Mouse (Mus musculus): ENCODE measurements at regions not wholly inside any gene's neighbourhood (a gene's known extent, or its start where the extent isn't known, plus 50 kb on each side); places are given as distances from the start of the nearest gene placed in this dataset.
A peak's percentile ranks its signal among the peaks of the same experiment; 100 is the strongest.

GRCm38 (mm10) chr15:11590542-11591116 lies 191.2 kb upstream of the Tars start:
- Histone ChIP-seq H3K27ac (ENCODE audit: low read length) (no peak overlapping the region), H3K4me3 (replicated peaks; ENCODE audit: low read length) (no peak overlapping the region), H3K9me3 (ENCODE audit: control insufficient read depth, low read length) (no peaks in the 10 kb centered on the region), H3K4me1 (replicated peaks; ENCODE audit: control insufficient read depth, insufficient read depth, low read length) (no peaks in the 10 kb centered on the region), H3K4me2 (ENCODE audit: low read length) (no peak overlapping the region), H3K36me3 (ENCODE audit: control insufficient read depth, insufficient read depth) (no peaks in the 10 kb centered on the region), H3K9ac (replicated peaks; ENCODE audit: low read depth, low read length) (no peak overlapping the region), H3K27me3 (replicated peaks; ENCODE audit: control insufficient read depth, insufficient read depth, low read length) (no peaks in the 10 kb centered on the region)
- 51% methylated on average over 9 of the region's 9 CpGs for WGBS
- no peak; the same call in 1 of the 2 replicates for ATAC-seq

- no peaks in the 10 kb centered on the region for H3K4me1 ChIP-seq (replicated peaks; ENCODE audit: control insufficient read depth, insufficient read depth, low read length)
- H3K9me3 ChIP-seq (ENCODE audit: control insufficient read depth, low read length), result no peaks in the 10 kb centered on the region
- no peaks in the 10 kb centered on the region for H3K27me3 ChIP-seq (replicated peaks; ENCODE audit: control insufficient read depth, insufficient read depth, low read length)
- H3K4me2 ChIP-seq (ENCODE audit: low read length), result no peak overlapping the region
- H3K27ac ChIP-seq (ENCODE audit: low read length), result no peak overlapping the region
- no peak for ATAC-seq
- H3K36me3 ChIP-seq (ENCODE audit: control insufficient read depth, insufficient read depth), result no peaks in the 10 kb centered on the region
- 50% methylated on average over 7 of the region's 7 CpGs for whole genome bisulfite sequencing
- H3K9ac ChIP-seq (replicated peaks; ENCODE audit: low read depth, low read length), result no peak overlapping the region
- no peak overlapping the region for H3K4me3 ChIP-seq (replicated peaks; ENCODE audit: low read length)
Measured at GRCm38 (mm10) chr15:11589795-11590194, 190.3 kb upstream of the Tars start.

GRCm38 (mm10) chr15:11586384-11586783 lies 186.9 kb upstream of the Tars start:
- H3K9me3 ChIP-seq (ENCODE audit: control insufficient read depth, low read length), result no peaks in the 10 kb centered on the region
- ATAC-seq, result no peak
- no peak overlapping the region for H3K4me3 ChIP-seq (replicated peaks; ENCODE audit: low read length)
- no peak overlapping the region for H3K27ac ChIP-seq (ENCODE audit: low read length)
- no peaks in the 10 kb centered on the region for H3K4me1 ChIP-seq (replicated peaks; ENCODE audit: control insufficient read depth, insufficient read depth, low read length)
- no peak overlapping the region for H3K4me2 ChIP-seq (ENCODE audit: low read length)
- H3K9ac ChIP-seq (replicated peaks; ENCODE audit: low read depth, low read length), result no peak overlapping the region
- 89% methylated on average over 2 of the region's 2 CpGs for WGBS
- H3K27me3 ChIP-seq (replicated peaks; ENCODE audit: control insufficient read depth, insufficient read depth, low read length), result no peaks in the 10 kb centered on the region
- H3K36me3 ChIP-seq (ENCODE audit: control insufficient read depth, insufficient read depth), result no peaks in the 10 kb centered on the region

GRCm38 (mm10) chr15:11584155-11584554 lies 184.7 kb upstream of the Tars start:
- 32% methylated on average over 2 of the region's 2 CpGs for WGBS
- Histone ChIP-seq H3K4me1 (replicated peaks; ENCODE audit: control insufficient read depth, insufficient read depth, low read length) (no peaks in the 10 kb centered on the region), H3K4me3 (replicated peaks; ENCODE audit: low read length) (no peak overlapping the region), H3K4me2 (ENCODE audit: low read length) (no peak overlapping the region), H3K36me3 (ENCODE audit: control insufficient read depth, insufficient read depth) (no peaks in the 10 kb centered on the region), H3K27me3 (replicated peaks; ENCODE audit: control insufficient read depth, insufficient read depth, low read length) (no peaks in the 10 kb centered on the region), H3K9ac (replicated peaks; ENCODE audit: low read depth, low read length) (no peak overlapping the region), H3K27ac (ENCODE audit: low read length) (no peak overlapping the region), H3K9me3 (ENCODE audit: control insufficient read depth, low read length) (no peaks in the 10 kb centered on the region)
- ATAC-seq, result no peak

- Histone ChIP-seq H3K9me3 (ENCODE audit: control insufficient read depth, low read length) (no peaks in the 10 kb centered on the region), H3K27ac (ENCODE audit: low read length) (no peak overlapping the region), H3K27me3 (replicated peaks; ENCODE audit: control insufficient read depth, insufficient read depth, low read length) (no peaks in the 10 kb centered on the region), H3K4me3 (replicated peaks; ENCODE audit: low read length) (no peak overlapping the region), H3K4me1 (replicated peaks; ENCODE audit: control insufficient read depth, insufficient read depth, low read length) (no peaks in the 10 kb centered on the region), H3K36me3 (ENCODE audit: control insufficient read depth, insufficient read depth) (no peaks in the 10 kb centered on the region), H3K9ac (replicated peaks; ENCODE audit: low read depth, low read length) (no peak overlapping the region), H3K4me2 (ENCODE audit: low read length) (no peak overlapping the region)
- ATAC-seq, result no peak
- WGBS, result 82% methylated on average over 1 of the region's 1 CpGs
Measured at GRCm38 (mm10) chr15:11578331-11578730, 178.9 kb upstream of the Tars start.

- ATAC-seq, result no peak
- no peaks in the 10 kb centered on the region for H3K36me3 ChIP-seq (ENCODE audit: control insufficient read depth, insufficient read depth)
- no peak overlapping the region for H3K9ac ChIP-seq (replicated peaks; ENCODE audit: low read depth, low read length)
- H3K9me3 ChIP-seq (ENCODE audit: control insufficient read depth, low read length), result no peaks in the 10 kb centered on the region
- H3K4me3 ChIP-seq (replicated peaks; ENCODE audit: low read length), result no peak overlapping the region
- H3K27me3 ChIP-seq (replicated peaks; ENCODE audit: control insufficient read depth, insufficient read depth, low read length), result no peaks in the 10 kb centered on the region
- no peaks in the 10 kb centered on the region for H3K4me1 ChIP-seq (replicated peaks; ENCODE audit: control insufficient read depth, insufficient read depth, low read length)
- no peak overlapping the region for H3K27ac ChIP-seq (ENCODE audit: low read length)
- H3K4me2 ChIP-seq (ENCODE audit: low read length), result no peak overlapping the region
- 96% methylated on average over 2 of the region's 2 CpGs for WGBS
Measured at GRCm38 (mm10) chr15:11574359-11574758, 174.9 kb upstream of the Tars start.

- ATAC-seq, result no peak
- Histone ChIP-seq H3K4me1 (replicated peaks; ENCODE audit: control insufficient read depth, insufficient read depth, low read length) (no peaks in the 10 kb centered on the region), H3K4me3 (replicated peaks; ENCODE audit: low read length) (no peak overlapping the region), H3K27me3 (replicated peaks; ENCODE audit: control insufficient read depth, insufficient read depth, low read length) (no peaks in the 10 kb centered on the region), H3K36me3 (ENCODE audit: control insufficient read depth, insufficient read depth) (no peaks in the 10 kb centered on the region), H3K4me2 (ENCODE audit: low read length) (no peak overlapping the region), H3K9me3 (ENCODE audit: control insufficient read depth, low read length) (no peaks in the 10 kb centered on the region), H3K9ac (replicated peaks; ENCODE audit: low read depth, low read length) (no peak overlapping the region), H3K27ac (ENCODE audit: low read length) (no peak overlapping the region)
- 80% methylated on average over 2 of the region's 2 CpGs for WGBS
Measured at GRCm38 (mm10) chr15:11573496-11573895, 174.0 kb upstream of the Tars start.

GRCm38 (mm10) chr15:11572063-11572462 lies 172.6 kb upstream of the Tars start:
- no peaks in the 10 kb centered on the region for H3K4me1 ChIP-seq (replicated peaks; ENCODE audit: control insufficient read depth, insufficient read depth, low read length)
- WGBS, result 90% methylated on average over 4 of the region's 4 CpGs
- H3K27me3 ChIP-seq (replicated peaks; ENCODE audit: control insufficient read depth, insufficient read depth, low read length), result no peaks in the 10 kb centered on the region
- H3K4me3 ChIP-seq (replicated peaks; ENCODE audit: low read length), result no peak overlapping the region
- no peaks in the 10 kb centered on the region for H3K9me3 ChIP-seq (ENCODE audit: control insufficient read depth, low read length)
- H3K4me2 ChIP-seq (ENCODE audit: low read length), result no peak overlapping the region
- ATAC-seq, result no peak
- H3K9ac ChIP-seq (replicated peaks; ENCODE audit: low read depth, low read length), result no peak overlapping the region
- H3K27ac ChIP-seq (ENCODE audit: low read length), result no peak overlapping the region
- H3K36me3 ChIP-seq (ENCODE audit: control insufficient read depth, insufficient read depth), result no peaks in the 10 kb centered on the region

- Histone ChIP-seq H3K9me3 (ENCODE audit: control insufficient read depth, low read length) (no peaks in the 10 kb centered on the region), H3K36me3 (ENCODE audit: control insufficient read depth, insufficient read depth) (no peaks in the 10 kb centered on the region), H3K4me2 (ENCODE audit: low read length) (peak overlapping the region; percentile 29), H3K4me1 (replicated peaks; ENCODE audit: control insufficient read depth, insufficient read depth, low read length) (peaks cover 6% of the 10 kb centered on the region; the same call in 1 of the 2 replicates), H3K27me3 (replicated peaks; ENCODE audit: control insufficient read depth, insufficient read depth, low read length) (no peaks in the 10 kb centered on the region), H3K4me3 (replicated peaks; ENCODE audit: low read length) (no peak overlapping the region), H3K9ac (replicated peaks; ENCODE audit: low read depth, low read length) (no peak overlapping the region), H3K27ac (ENCODE audit: low read length) (no peak overlapping the region)
- ATAC-seq, result peak; percentile 58
- WGBS, result 8% methylated on average over 10 of the region's 10 CpGs
Measured at GRCm38 (mm10) chr15:11565503-11566031, 166.1 kb upstream of the Tars start.

GRCm38 (mm10) chr15:11552568-11552967 lies 153.1 kb upstream of the Tars start:
- WGBS, result 73% methylated on average over 2 of the region's 2 CpGs
- no peak overlapping the region for H3K4me3 ChIP-seq (replicated peaks; ENCODE audit: low read length)
- no peak for ATAC-seq
- no peak overlapping the region for H3K4me2 ChIP-seq (ENCODE audit: low read length)
- H3K27ac ChIP-seq (ENCODE audit: low read length), result no peak overlapping the region
- no peaks in the 10 kb centered on the region for H3K9me3 ChIP-seq (ENCODE audit: control insufficient read depth, low read length)
- no peaks in the 10 kb centered on the region for H3K27me3 ChIP-seq (replicated peaks; ENCODE audit: control insufficient read depth, insufficient read depth, low read length)
- H3K36me3 ChIP-seq (ENCODE audit: control insufficient read depth, insufficient read depth), result no peaks in the 10 kb centered on the region
- no peak overlapping the region for H3K9ac ChIP-seq (replicated peaks; ENCODE audit: low read depth, low read length)
- no peaks in the 10 kb centered on the region for H3K4me1 ChIP-seq (replicated peaks; ENCODE audit: control insufficient read depth, insufficient read depth, low read length)

All from forebrain, embryonic 16.5 days (tissue).